Mouse (Mus musculus) intestine, embryonic 15.5 days (tissue): Measurements from ENCODE around the gene Srp54a. TPM values are rescaled to one million over a fixed set of nuclear protein-coding genes. Genes with fewer than 3 reads are reported as not detected.
"Not testable (repeated sequence)": the region's sequence is repeated elsewhere in the genome, so short reads cannot be mapped to it uniquely, and the experiment has no call there.

Experiments used
- ATAC-seq: fragments of 200-750 bp; cut with Nextera tagmentation; 2 replicates; pipeline ENCODE4 v1.8.0; 2017; ENCODE audit warnings: moderate TSS enrichment, moderate library complexity
- H3K27ac ChIP-seq: fragments of 300-500 bp; sonication (generic); 2 replicates; pipeline ENCODE4 v1.5.1; 2015; ENCODE audit warnings: mild to moderate bottlenecking, inconsistent platforms
- H3K27me3 ChIP-seq: fragments of 300-500 bp; sonication (generic); replicated peaks from 2 replicates; pipeline ENCODE4 v1.6.1; 2015; ENCODE audit warnings: inconsistent platforms
- H3K36me3 ChIP-seq: fragments of 300-500 bp; sonication (generic); 2 replicates; pipeline ENCODE4 v1.6.1; 2015; ENCODE audit warnings: inconsistent platforms
- H3K4me1 ChIP-seq: fragments of 300-500 bp; sonication (generic); replicated peaks from 2 replicates; pipeline ENCODE4 v1.6.1; 2015; ENCODE audit warnings: inconsistent platforms
- H3K4me2 ChIP-seq: fragments of 300-500 bp; sonication (generic); replicated peaks from 2 replicates; pipeline ENCODE4 v1.6.1; 2015; ENCODE audit warnings: mild to moderate bottlenecking, inconsistent platforms
- H3K4me3 ChIP-seq: fragments of 300-500 bp; sonication (generic); replicated peaks from 2 replicates; pipeline ENCODE4 v1.5.1; 2015; ENCODE audit warnings: inconsistent platforms
- H3K9ac ChIP-seq: fragments of 300-500 bp; sonication (generic); 2 replicates; pipeline ENCODE4 v1.6.1; 2015; ENCODE audit warnings: inconsistent platforms
- H3K9me3 ChIP-seq: fragments of 300-500 bp; sonication (generic); 2 replicates; pipeline ENCODE4 v1.6.1; 2016; ENCODE audit warnings: inconsistent platforms
- WGBS: fragments of 180-500 bp; shearing (Covaris S2); methylation state at CpG from one replicate; pipeline ENCODE4 v1.1.7; 2015; 5-methylcytosine and 5-hydroxymethylcytosine counted together
- polyA plus RNA-seq: library from polyadenylated mRNA; unstranded; fragments of >200 nt; fragmentation: Nextera tagmentation; extraction: Ambion mirVana; gene quantifications from 2 replicates; pipeline ENCODE4 v1.2.1, GENCODE M21; 2015

Gene Srp54a
- polyA plus RNA-seq, 1 experiment from 2014 or later = 171 TPM

DNA sequence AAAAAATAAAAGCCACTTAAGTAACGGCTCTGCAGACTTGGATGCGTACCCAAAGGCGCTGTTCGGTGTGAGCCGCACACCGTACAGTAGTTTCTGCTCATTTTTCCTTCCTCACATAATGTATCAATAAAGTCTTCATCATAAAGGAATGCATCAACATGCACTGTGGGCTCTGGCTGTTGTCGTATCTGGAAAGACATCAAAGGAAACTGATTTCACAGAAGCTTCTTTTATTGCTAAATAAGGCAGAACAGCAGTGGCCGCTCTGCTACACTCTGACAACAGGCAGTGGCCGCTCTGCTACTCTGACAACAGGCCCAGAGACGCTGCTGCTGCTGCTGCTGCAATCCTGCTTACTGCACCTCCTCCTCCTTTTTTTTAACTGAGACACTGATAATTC, 19.1 kb upstream of the Srp54a start:
- no peak overlapping the region for H3K9ac ChIP-seq

DNA sequence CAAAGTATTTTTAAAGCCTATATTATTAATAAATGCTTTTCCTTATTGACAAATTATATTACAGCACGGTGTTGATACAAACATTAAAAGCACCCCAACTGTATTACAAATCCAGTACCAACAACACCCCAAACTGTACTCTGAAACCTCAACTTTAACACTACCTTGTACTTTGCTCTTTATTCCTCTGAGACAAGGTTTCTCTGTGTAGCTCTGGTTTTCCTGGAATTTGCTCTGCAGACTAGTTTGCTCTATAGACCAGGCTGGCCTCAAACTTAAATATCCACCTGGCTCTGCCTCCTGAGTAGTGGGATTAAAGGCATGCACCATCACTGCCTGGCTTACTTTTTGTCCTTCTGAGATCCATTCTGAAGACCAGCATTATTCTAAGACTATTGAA, 17.9 kb upstream of the Srp54a start:
- Histone ChIP-seq H3K4me1 (no peaks in the 10 kb centered on the region; the same call in 1 of the 2 replicates), H3K27me3 (no peaks in the 10 kb centered on the region), H3K4me3 (no peak overlapping the region), H3K9me3 (no peaks in the 10 kb centered on the region), H3K9ac (no peak overlapping the region), H3K4me2 (no peak overlapping the region), H3K27ac (peak overlapping the region; percentile 36; the same call in 1 of the 2 replicates), H3K36me3 (no peaks in the 10 kb centered on the region)
- 83% methylated on average over 1 of the region's 1 CpGs for WGBS
- ATAC-seq = peak; percentile 77

More for the DNA sequence above, 19.1 kb upstream of the Srp54a start:
- no peaks in the 10 kb centered on the region for H3K36me3 ChIP-seq
- H3K9me3 ChIP-seq = no peaks in the 10 kb centered on the region
- H3K4me2 ChIP-seq = no peak overlapping the region
- ATAC-seq = no peak
- no peak overlapping the region for H3K4me3 ChIP-seq
- H3K4me1 ChIP-seq = no peaks in the 10 kb centered on the region; the same call in 1 of the 2 replicates
- no peak overlapping the region for H3K27ac ChIP-seq
- 79% methylated on average over 10 of the region's 10 CpGs for WGBS
- H3K27me3 ChIP-seq = no peaks in the 10 kb centered on the region

DNA sequence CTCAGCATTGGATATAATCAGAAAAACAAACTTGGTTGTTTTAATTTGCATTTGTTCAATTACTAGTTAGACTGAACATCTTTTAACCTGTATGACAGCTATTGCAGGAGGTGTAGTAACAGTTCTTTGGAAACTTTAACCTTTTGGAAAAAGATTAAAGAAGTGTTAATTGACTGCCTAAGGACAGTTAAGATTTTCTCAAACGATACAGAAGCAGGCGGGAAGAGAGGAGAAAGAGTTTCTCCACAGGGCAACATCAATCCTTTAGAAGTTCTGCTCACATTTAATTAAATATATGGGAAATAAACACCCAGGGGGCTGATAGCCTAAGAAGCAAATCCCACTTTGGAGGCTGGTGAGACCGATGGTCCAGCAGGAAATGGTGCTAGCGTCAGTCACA, 7.6 kb upstream of the Srp54a start:
- H3K27ac ChIP-seq = no peak overlapping the region
- no peak overlapping the region for H3K9ac ChIP-seq
- H3K4me2 ChIP-seq = no peak overlapping the region
- no peaks in the 10 kb centered on the region for H3K9me3 ChIP-seq
- ATAC-seq = no peak
- 71% methylated on average over 4 of the region's 4 CpGs for WGBS
- no peaks in the 10 kb centered on the region for H3K27me3 ChIP-seq
- H3K4me1 ChIP-seq = no peaks in the 10 kb centered on the region
- H3K36me3 ChIP-seq = no peaks in the 10 kb centered on the region
- H3K4me3 ChIP-seq = no peak overlapping the region

GRCm38 (mm10) chr12:55073686-55074085, 6.4 kb upstream of the Srp54a start:
- H3K27me3 ChIP-seq = no peaks in the 10 kb centered on the region
- H3K9me3 ChIP-seq = no peaks in the 10 kb centered on the region
- no peak overlapping the region for H3K27ac ChIP-seq
- 83% methylated on average over 7 of the region's 7 CpGs for whole genome bisulfite sequencing
- no peak overlapping the region for H3K4me2 ChIP-seq
- no peaks in the 10 kb centered on the region for H3K36me3 ChIP-seq
- H3K4me3 ChIP-seq = no peak overlapping the region
- H3K9ac ChIP-seq = no peak overlapping the region
- ATAC-seq = no peak
- 0 out of 2 replicates have a peak, but pooled peaks cover 3% of the 10 kb centered on the region for H3K4me1 ChIP-seq

DNA sequence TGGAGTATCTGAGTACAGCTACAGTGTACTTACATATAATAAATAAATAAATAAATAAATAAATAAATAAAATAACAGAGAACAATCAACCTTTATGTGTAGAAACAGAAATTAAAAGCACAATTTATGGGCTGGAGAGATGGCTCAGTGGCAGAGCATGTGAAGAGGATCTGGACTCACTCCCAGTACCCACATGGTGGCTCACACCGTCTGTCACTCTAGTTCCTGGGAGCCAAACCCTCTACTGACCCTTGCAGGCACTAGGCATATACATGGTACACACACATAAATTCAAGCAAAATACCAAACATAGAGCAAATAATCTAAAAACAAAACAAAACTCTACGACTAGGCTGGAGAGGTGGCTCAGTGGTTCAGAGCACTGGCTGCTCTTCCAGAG, 4.8 kb upstream of the Srp54a start:
- no peak overlapping the region for H3K27ac ChIP-seq
- H3K27me3 ChIP-seq = no peaks in the 10 kb centered on the region
- H3K9ac ChIP-seq = no peak overlapping the region
- H3K9me3 ChIP-seq = no peaks in the 10 kb centered on the region
- 0 out of 2 replicates have a peak, but pooled peaks cover 3% of the 10 kb centered on the region for H3K4me1 ChIP-seq
- 97% methylated on average over 2 of the region's 2 CpGs for WGBS
- H3K4me2 ChIP-seq = no peak overlapping the region
- H3K4me3 ChIP-seq = no peak overlapping the region
- no peaks in the 10 kb centered on the region for H3K36me3 ChIP-seq
- ATAC-seq = no peak

DNA sequence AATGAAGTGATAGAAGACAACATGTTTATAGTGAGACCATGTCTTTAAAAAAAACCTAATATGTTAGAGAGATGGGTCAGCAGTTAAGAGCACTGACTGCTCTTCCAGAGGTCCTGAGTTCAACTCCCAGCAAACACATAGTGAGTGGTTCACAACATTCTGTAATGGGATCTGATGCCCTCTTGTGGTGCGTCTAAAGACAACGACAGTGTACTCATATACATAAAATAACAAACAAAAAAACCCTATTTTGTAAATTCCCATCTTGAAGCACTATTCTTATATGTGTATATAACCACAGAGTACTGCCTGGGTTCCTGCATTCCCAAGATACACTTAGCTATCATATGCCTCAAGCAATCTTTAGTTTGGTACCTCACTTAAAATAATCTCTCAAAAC, 1.4 kb upstream of the Srp54a start:
- not testable (repeated sequence) for H3K27ac ChIP-seq, ATAC-seq, H3K9ac ChIP-seq, H3K36me3 ChIP-seq, H3K9me3 ChIP-seq, H3K27me3 ChIP-seq, H3K4me1 ChIP-seq, H3K4me3 ChIP-seq
- 0 out of 2 replicates have a peak overlapping the region, but pooled peaks have one; percentile 11 for H3K4me2 ChIP-seq
- 41% methylated on average over 2 of the region's 2 CpGs for WGBS

DNA sequence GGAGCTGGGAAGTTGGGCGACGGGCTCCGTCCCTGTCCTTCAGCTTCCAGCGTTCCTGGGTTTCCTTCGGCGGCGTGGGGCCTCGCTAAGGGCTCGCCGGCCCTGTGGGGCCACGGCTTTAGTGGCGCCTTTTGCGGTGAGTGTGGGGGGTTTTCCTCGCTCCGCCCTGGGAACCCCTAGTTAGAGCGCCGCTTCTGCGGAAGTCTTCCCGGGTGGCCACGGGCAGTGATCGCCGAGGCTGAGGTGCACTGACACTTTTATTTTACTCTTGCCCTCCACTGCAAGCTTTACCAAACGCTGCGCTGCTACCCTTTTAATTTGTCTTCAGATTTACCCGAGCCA, 510 bp downstream of the Srp54a start:
- H3K27me3 ChIP-seq, H3K4me1 ChIP-seq, H3K9me3 ChIP-seq, ATAC-seq, H3K36me3 ChIP-seq: not testable (repeated sequence)
- 1% methylated on average over 25 of the region's 25 CpGs for WGBS
- peak overlapping the region; percentile 93 for H3K27ac ChIP-seq
- H3K9ac ChIP-seq = peak overlapping the region; percentile 79
- H3K4me3 ChIP-seq = peak overlapping the region; percentile 74
- H3K4me2 ChIP-seq = peak overlapping the region; percentile 45

DNA sequence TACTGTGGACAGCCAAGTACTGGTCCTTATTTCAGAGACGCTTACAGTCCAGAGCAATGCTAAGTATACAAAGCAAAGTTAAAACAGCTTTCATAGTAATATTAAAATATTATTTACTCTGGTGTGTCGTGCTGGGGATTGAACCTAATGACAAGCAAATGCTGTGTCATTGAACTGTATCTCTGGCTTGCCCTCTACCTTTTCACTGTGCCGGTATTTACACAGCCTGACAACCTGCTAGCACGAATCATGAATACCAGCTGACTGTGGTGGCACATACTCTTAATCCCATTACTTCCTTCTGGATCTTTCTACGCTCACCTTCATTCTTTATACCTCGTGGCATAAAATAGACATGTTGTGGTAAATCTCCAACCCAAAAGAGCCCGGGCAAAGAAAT, 12.1 kb downstream of the Srp54a start:
- ATAC-seq, H3K9me3 ChIP-seq, H3K4me2 ChIP-seq, H3K4me3 ChIP-seq, H3K4me1 ChIP-seq, H3K27me3 ChIP-seq, H3K36me3 ChIP-seq, H3K27ac ChIP-seq, H3K9ac ChIP-seq: not testable (repeated sequence)
- 90% methylated on average over 2 of the region's 7 CpGs for WGBS

DNA sequence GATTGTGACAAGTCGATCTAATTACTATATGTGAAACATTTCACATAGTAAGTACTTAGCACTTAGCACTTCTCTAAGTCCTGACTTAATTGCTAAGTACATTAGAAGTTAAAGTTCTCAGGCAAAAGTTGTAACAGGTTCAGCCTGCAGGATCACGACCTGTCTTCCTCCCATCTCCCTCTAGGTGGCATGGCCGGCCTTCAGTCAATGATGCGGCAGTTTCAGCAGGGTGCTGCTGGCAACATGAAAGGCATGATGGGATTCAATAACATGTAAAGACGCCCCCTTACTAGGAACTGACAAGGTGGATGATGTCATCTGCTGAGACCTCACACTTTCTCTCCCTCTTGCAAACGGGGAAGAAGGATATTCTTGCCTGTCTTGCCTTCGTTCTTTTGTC, 32.6 kb downstream of the Srp54a start:
- H3K4me1 ChIP-seq, H3K9ac ChIP-seq, H3K4me2 ChIP-seq, H3K27ac ChIP-seq, H3K36me3 ChIP-seq, H3K27me3 ChIP-seq, H3K4me3 ChIP-seq, H3K9me3 ChIP-seq, ATAC-seq: not testable (repeated sequence)
- WGBS = no CpG with 5 or more reads among the region's 7 CpGs

DNA sequence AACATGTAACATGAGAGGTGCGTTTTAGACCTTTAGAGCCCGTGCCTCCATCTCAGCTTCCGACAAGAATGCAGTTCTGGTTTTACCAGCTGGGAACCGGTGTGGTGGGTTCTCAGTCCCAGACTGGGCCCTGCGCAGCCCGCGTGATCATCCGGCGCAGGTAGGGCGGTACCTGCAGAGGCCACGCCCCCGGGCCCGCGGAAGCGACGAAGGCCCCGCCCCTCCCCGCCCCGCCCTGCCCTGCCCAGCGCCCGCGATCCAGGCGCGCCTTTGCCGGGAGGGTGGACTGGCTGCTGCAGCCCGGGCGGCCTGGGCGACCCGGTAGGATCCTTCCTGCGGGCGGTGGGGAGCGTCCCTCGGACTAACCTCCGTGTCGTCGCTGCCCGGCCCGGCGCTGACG, 44.2 kb downstream of the Srp54a start, which contains the start of gene Fam177a:
Gene Fam177a, plus strand, starts transcription at position 228 of the 400 bp plus-strand sequence.
- not testable (repeated sequence) for H3K27ac ChIP-seq, H3K4me1 ChIP-seq, H3K9me3 ChIP-seq, H3K4me3 ChIP-seq, H3K27me3 ChIP-seq, H3K36me3 ChIP-seq, H3K4me2 ChIP-seq, H3K9ac ChIP-seq
- peak; percentile 100 for ATAC-seq
- WGBS = no CpG with 5 or more reads among the region's 40 CpGs

DNA sequence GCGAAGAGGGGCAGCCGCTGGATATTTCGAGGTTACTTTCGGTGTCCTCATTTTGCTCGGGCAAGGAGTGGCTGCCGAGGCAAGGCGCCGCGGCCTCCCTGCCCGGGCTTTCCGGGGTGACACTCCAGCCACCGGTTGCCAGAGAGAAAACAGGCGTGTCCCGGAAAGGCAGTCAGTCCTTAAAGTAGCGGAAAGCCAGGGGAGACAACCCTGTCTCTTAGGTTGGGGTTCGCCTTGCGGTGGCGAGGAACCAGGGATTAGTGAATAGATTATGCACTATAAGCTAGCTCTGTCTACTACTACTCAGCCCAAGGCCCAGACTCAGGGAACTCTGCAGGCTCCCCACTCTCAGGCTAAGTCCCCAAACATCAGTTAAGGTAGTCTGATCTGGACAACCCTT, 44.7 kb downstream of the Srp54a start:
- not testable (repeated sequence) for H3K4me3 ChIP-seq, H3K4me1 ChIP-seq, H3K9ac ChIP-seq, H3K27ac ChIP-seq, H3K36me3 ChIP-seq, H3K9me3 ChIP-seq, H3K4me2 ChIP-seq, H3K27me3 ChIP-seq
- WGBS = no CpG with 5 or more reads among the region's 18 CpGs
- ATAC-seq = peak; percentile 82

GRCm38 (mm10) chr12:55135540-55135939, 55.5 kb downstream of the Srp54a start:
- not testable (repeated sequence) for H3K9me3 ChIP-seq, H3K4me1 ChIP-seq, ATAC-seq, H3K27ac ChIP-seq, H3K36me3 ChIP-seq, H3K9ac ChIP-seq, H3K4me2 ChIP-seq, H3K27me3 ChIP-seq, H3K4me3 ChIP-seq
- WGBS = no CpG with 5 or more reads among the region's 6 CpGs

DNA sequence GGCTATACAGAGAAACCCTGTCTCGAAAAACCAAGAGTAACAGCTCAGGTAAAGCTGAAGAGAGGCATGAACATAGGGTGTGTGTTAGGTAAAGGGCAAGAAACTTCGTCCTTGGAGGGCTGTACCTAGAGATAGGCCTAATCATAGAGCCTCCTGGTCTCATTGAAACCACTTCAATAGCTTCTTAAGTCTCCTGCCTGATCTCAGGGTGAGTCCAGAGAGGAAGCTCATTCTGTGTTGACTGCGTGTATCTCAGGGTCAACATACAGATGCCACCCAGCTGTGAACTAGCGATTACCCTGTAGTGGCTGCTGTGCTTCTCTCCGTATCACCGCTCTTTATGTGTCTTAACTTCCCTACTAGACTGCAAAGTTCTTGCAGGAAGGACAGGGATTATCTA, 57.8 kb downstream of the Srp54a start:
- not testable (repeated sequence) for H3K27me3 ChIP-seq, H3K36me3 ChIP-seq, H3K4me3 ChIP-seq, H3K4me1 ChIP-seq, H3K9me3 ChIP-seq, ATAC-seq, H3K27ac ChIP-seq, H3K9ac ChIP-seq, H3K4me2 ChIP-seq
- no CpG with 5 or more reads among the region's 6 CpGs for WGBS
